Mouse (Mus musculus) cortical plate, adult 2 months (tissue): ENCODE data around the gene Mlip. TPM values are rescaled to one million over a fixed set of nuclear protein-coding genes. Genes with fewer than 3 reads are reported as not detected.

ENCODE experiments used
- H3K27ac ChIP-seq: fragments of 200-500 bp; 2 replicates; pipeline ENCODE4 v1.5.1; 2012; ENCODE audit warnings: low read length, control low read depth, inconsistent platforms; ENCODE audit not compliant: insufficient read depth
- H3K4me1 ChIP-seq: fragments of 200-500 bp; 2 replicates; pipeline ENCODE4 v1.6.1; 2011; ENCODE audit warnings: low read length; ENCODE audit not compliant: control insufficient read depth, insufficient read depth
- H3K4me3 ChIP-seq: fragments of 200-500 bp; 2 replicates; pipeline ENCODE4 v1.5.1; 2011; ENCODE audit warnings: mild to moderate bottlenecking, low read length, control low read depth; ENCODE audit not compliant: insufficient read depth
- CTCF ChIP-seq: fragments of 200-500 bp; IDR thresholded peaks from 2 replicates; pipeline ENCODE4 v1.5.1; 2011; ENCODE audit warnings: mild to moderate bottlenecking, control low read depth, low read length; ENCODE audit not compliant: insufficient read depth; ENCODE audit errors: extremely low read depth
- POLR2A ChIP-seq: fragments of 200-500 bp; IDR thresholded peaks from 2 replicates; pipeline ENCODE4 v1.6.1; 2011; ENCODE audit warnings: mild to moderate bottlenecking, low read length, control low read depth; ENCODE audit not compliant: insufficient read depth; ENCODE audit errors: extremely low read depth
- polyA plus RNA-seq: library from polyadenylated mRNA; depleted of rRNA; stranded (reverse); fragments of >200 nt; gene quantifications from 2 replicates; pipeline ENCODE4 v1.2.3, GENCODE M21; 2012

The Mlip gene
- polyA plus RNA-seq, 1 experiment = 82.2 TPM

- Histone ChIP-seq H3K27ac (no peak overlapping the region), H3K4me1 (peaks cover 2% of the 10 kb centered on the region; the same call in 1 of the 2 replicates), H3K4me3 (no peak overlapping the region)
- TF ChIP-seq POLR2A = no peak
- TF ChIP-seq CTCF = no peak
Observed at GRCm38 (mm10) chr9:77258265-77258664, 94.5 kb downstream of the Mlip start.

GRCm38 (mm10) chr9:77254514-77254913 lies 98.3 kb downstream of the Mlip start:
- H3K4me1 ChIP-seq = peaks cover 2% of the 10 kb centered on the region; the same call in 1 of the 2 replicates
- no peak overlapping the region for H3K4me3 ChIP-seq
- H3K27ac ChIP-seq = no peak overlapping the region; the same call in 1 of the 2 replicates
- TF ChIP-seq POLR2A (no peak), CTCF (no peak)

- no peak overlapping the region for H3K27ac ChIP-seq
- H3K4me1 ChIP-seq = no peaks in the 10 kb centered on the region
- no peak overlapping the region for H3K4me3 ChIP-seq
- TF ChIP-seq CTCF (no peak), POLR2A (no peak)
Observed at GRCm38 (mm10) chr9:77252761-77253160, 100.0 kb downstream of the Mlip start.

- TF ChIP-seq CTCF (no peak), POLR2A (no peak)
- H3K4me1 ChIP-seq = no peaks in the 10 kb centered on the region
- H3K4me3 ChIP-seq = peak overlapping the region; percentile 59
- H3K27ac ChIP-seq = peak overlapping the region; percentile 72; the same call in 1 of the 2 replicates
Observed at GRCm38 (mm10) chr9:77252134-77252533, 100.6 kb downstream of the Mlip start.

- Histone ChIP-seq H3K4me1 (no peaks in the 10 kb centered on the region), H3K27ac (peak overlapping the region; percentile 72), H3K4me3 (peak overlapping the region; percentile 59)
- TF ChIP-seq CTCF = no peak
- TF ChIP-seq POLR2A = 0 out of 2 replicates have a peak, but pooled peaks have one; percentile 30
Observed at GRCm38 (mm10) chr9:77251511-77252112, 101.2 kb downstream of the Mlip start.

GRCm38 (mm10) chr9:77198250-77198649 lies 154.5 kb downstream of the Mlip start:
- peaks cover 2% of the 10 kb centered on the region; the same call in 1 of the 2 replicates for H3K4me1 ChIP-seq
- H3K4me3 ChIP-seq = no peak overlapping the region
- TF ChIP-seq POLR2A (no peak), CTCF (no peak)
- H3K27ac ChIP-seq = no peak overlapping the region

GRCm38 (mm10) chr9:77179486-77179885 lies 173.3 kb downstream of the Mlip start:
- peaks cover 3% of the 10 kb centered on the region; the same call in 1 of the 2 replicates for H3K4me1 ChIP-seq
- no peak overlapping the region for H3K27ac ChIP-seq
- TF ChIP-seq CTCF (no peak), POLR2A (no peak)
- no peak overlapping the region for H3K4me3 ChIP-seq

- no peak overlapping the region for H3K27ac ChIP-seq
- peaks cover 3% of the 10 kb centered on the region; the same call in 1 of the 2 replicates for H3K4me1 ChIP-seq
- TF ChIP-seq CTCF (no peak), POLR2A (no peak)
- no peak overlapping the region for H3K4me3 ChIP-seq
Observed at GRCm38 (mm10) chr9:77175870-77176269, 176.9 kb downstream of the Mlip start.

- H3K4me3 ChIP-seq = no peak overlapping the region
- no peak overlapping the region for H3K27ac ChIP-seq
- no peak for TF ChIP-seq POLR2A
- TF ChIP-seq CTCF = no peak
- H3K4me1 ChIP-seq = peaks cover 3% of the 10 kb centered on the region; the same call in 1 of the 2 replicates
Observed at GRCm38 (mm10) chr9:77172044-77172443, 180.7 kb downstream of the Mlip start.

- Histone ChIP-seq H3K27ac (no peak overlapping the region), H3K4me3 (no peak overlapping the region), H3K4me1 (no peaks in the 10 kb centered on the region)
- TF ChIP-seq POLR2A = no peak
- TF ChIP-seq CTCF = no peak
Observed at GRCm38 (mm10) chr9:77165877-77166276, 186.9 kb downstream of the Mlip start.

- TF ChIP-seq CTCF (no peak), POLR2A (no peak)
- no peak overlapping the region for H3K4me3 ChIP-seq
- no peaks in the 10 kb centered on the region for H3K4me1 ChIP-seq
- no peak overlapping the region for H3K27ac ChIP-seq
Observed at GRCm38 (mm10) chr9:77161764-77162163, 191.0 kb downstream of the Mlip start.
